ENCODE assay signal across 26 mouse cellular contexts in the genomic region with DNA sequence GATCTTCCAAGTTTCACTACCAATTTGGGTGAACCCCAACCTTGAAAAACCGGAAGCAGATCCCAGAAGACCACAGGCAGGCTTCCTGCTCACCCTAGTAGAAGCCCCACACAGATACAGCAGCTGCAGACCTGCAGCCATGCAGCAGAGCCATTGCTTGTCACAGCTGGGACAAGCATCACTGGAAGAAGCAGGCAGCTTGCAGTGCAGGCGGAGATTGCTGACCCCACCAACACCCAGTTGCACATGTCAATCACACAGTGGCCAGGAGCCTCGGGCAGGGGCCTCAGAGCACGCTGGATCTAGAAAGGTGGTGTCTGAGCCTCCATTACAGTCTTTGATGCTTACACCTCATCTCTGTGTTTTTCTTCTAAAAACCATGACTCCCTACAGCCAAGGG. TPM values are rescaled to one million over a fixed set of nuclear protein-coding genes. Genes with fewer than 3 reads are reported as not detected.
DNase-seq lines count a peak whose midpoint lies in the region; ATAC-seq and TF ChIP-seq lines count a peak whose summit lies in the region.
"Had no signal": no experiment of that assay in that cellular context is flagged by ENCODE, and none has a peak within 500 bp of the region (broad histone marks: within the 10 kb centered on the region; RNA-seq: fewer than 3 reads in every experiment).

No protein-coding gene starts in this region.

- peak overlapping the region; percentile 53; the same call in 1 of the 2 replicates for H3K27ac ChIP-seq in forebrain, embryonic 10.5 days
- no peak overlapping the region for H3K27ac ChIP-seq in forebrain, embryonic 14.5 days (ENCODE audit: low read depth, low read length)
- H3K27ac ChIP-seq in kidney, adult 2 months (ENCODE audit: insufficient read depth, low read depth, low read length), result no peak overlapping the region
- H3K27ac ChIP-seq: hindbrain, embryonic 15.5 days; liver, embryonic 12.5 days had no signal

- TF ChIP-seq CTCF in E14TG2a.4 (conservative IDR thresholded peaks at IDR 0.05; ENCODE audit: low read length), result no peak
- no peak for TF ChIP-seq CTCF in kidney, adult 2 months (conservative IDR thresholded peaks at IDR 0.05; ENCODE audit: insufficient read depth, insufficient read length, low read depth, low read length)

- no peak for ATAC-seq in forebrain, embryonic 14.5 days
- ATAC-seq: CD4-positive, CD25-positive, alpha-beta regulatory T cell, adult 4 months; forebrain, embryonic 16.5 days; inflammation-experienced regulatory T-cells, adult 6 months; liver, embryonic 12.5 days; liver, postnatal 0 days had no signal

- H3K27me3 ChIP-seq in forebrain, embryonic 10.5 days (ENCODE audit: poor library complexity, severe bottlenecking), result peaks cover 10% of the 10 kb centered on the region
- H3K27me3 ChIP-seq in forebrain, embryonic 14.5 days (replicated peaks; ENCODE audit: control insufficient read depth, insufficient read depth, low read length), result no peaks in the 10 kb centered on the region; the same call in 1 of the 2 replicates
- H3K27me3 ChIP-seq in E14TG2a.4 (ENCODE audit: insufficient read depth, low read length), result peaks cover 26% of the 10 kb centered on the region
- peaks cover 10% of the 10 kb centered on the region for H3K27me3 ChIP-seq in myocyte (ENCODE audit: control insufficient read depth, insufficient read depth, insufficient read length)
- H3K27me3 ChIP-seq in kidney, adult 2 months (replicated peaks; ENCODE audit: control insufficient read depth, insufficient read depth, low read length), result no peaks in the 10 kb centered on the region
- H3K27me3 ChIP-seq: hindbrain, embryonic 15.5 days had no signal

- DNase-seq in forebrain, embryonic 10.5 days (ENCODE audit: extremely low spot score, low spot score), result no peak
- no peak for DNase-seq in forebrain, embryonic 14.5 days (ENCODE audit: low spot score)
- DNase-seq in forelimb bud, embryonic 11.5 days (ENCODE audit: low read depth, low spot score), result peak; percentile 14
- no peak for DNase-seq in kidney, adult 2 months
- DNase-seq in heart, adult 9 months (ENCODE audit: low spot score in 2 of 2), result no peak
- DNase-seq: adrenal gland, postnatal 25 days; cerebellum, adult 2 months; cerebellum, postnatal 14 days; heart, adult 11 months; heart, postnatal 4 days; kidney, adult 11 months; kidney, postnatal 36 days; liver, postnatal 0 days; lung, postnatal 36 days; midbrain, embryonic 14.5 days; right cerebral cortex, adult 18-20 months; right cerebral cortex, postnatal 4 days had no signal

- no peaks in the 10 kb centered on the region for H3K79me2 ChIP-seq in myocyte (ENCODE audit: control insufficient read depth, insufficient read depth)

- TF ChIP-seq POLR2A in myocyte (IDR thresholded peaks at IDR 0.05; ENCODE audit: insufficient read length, low read depth), result no peak
- no peak for TF ChIP-seq POLR2A in kidney, adult 2 months (IDR thresholded peaks at IDR 0.05; ENCODE audit: low read depth, low read length)

- H3K4me3 ChIP-seq in forebrain, embryonic 10.5 days, result no peak overlapping the region
- no peak overlapping the region for H3K4me3 ChIP-seq in forebrain, embryonic 14.5 days (ENCODE audit: low read depth, low read length)
- H3K4me3 ChIP-seq in E14TG2a.4 (replicated peaks; ENCODE audit: low read length) (0 out of 2 replicates have a peak overlapping the region, but pooled peaks have one; percentile 20), myocyte (no peak overlapping the region)
- no peak overlapping the region for H3K4me3 ChIP-seq in kidney, adult 2 months (ENCODE audit: insufficient read depth, low read depth, low read length)
- H3K4me3 ChIP-seq: hindbrain, embryonic 15.5 days; liver, embryonic 12.5 days; megakaryocyte, embryonic 14.5 days had no signal

- 52% methylated on average over 4 of the region's 4 CpGs for WGBS in forebrain, embryonic 10.5 days
- WGBS in forebrain, embryonic 14.5 days, result 56% methylated on average over 4 of the region's 4 CpGs
- 39% methylated on average over 4 of the region's 4 CpGs for WGBS in kidney, adult 2 months

- H3K9ac ChIP-seq in forebrain, embryonic 14.5 days (ENCODE audit: low read length), result no peak overlapping the region
- H3K9ac ChIP-seq: hindbrain, embryonic 15.5 days; liver, embryonic 12.5 days; liver, postnatal 0 days had no signal

- no peak overlapping the region for H3ac ChIP-seq in myocyte (ENCODE audit: control insufficient read depth, insufficient read length)

- H3K9me3 ChIP-seq in forebrain, embryonic 10.5 days, result no peaks in the 10 kb centered on the region
- H3K9me3 ChIP-seq in forebrain, embryonic 14.5 days (replicated peaks; ENCODE audit: control insufficient read depth, low read length), result no peaks in the 10 kb centered on the region
- H3K9me3 ChIP-seq in E14TG2a.4 (ENCODE audit: low read length), result no peaks in the 10 kb centered on the region
- H3K9me3 ChIP-seq: hindbrain, embryonic 15.5 days; liver, embryonic 12.5 days; megakaryocyte, embryonic 14.5 days had no signal

- no peaks in the 10 kb centered on the region for H3K36me3 ChIP-seq in forebrain, embryonic 10.5 days (replicated peaks)
- H3K36me3 ChIP-seq in forebrain, embryonic 14.5 days (ENCODE audit: control insufficient read depth, insufficient read depth, low read length), result no peaks in the 10 kb centered on the region
- no peaks in the 10 kb centered on the region for H3K36me3 ChIP-seq in E14TG2a.4 (ENCODE audit: insufficient read depth, low read length)
- H3K36me3 ChIP-seq in myocyte (ENCODE audit: control insufficient read depth, insufficient read depth), result no peaks in the 10 kb centered on the region
- no peaks in the 10 kb centered on the region for H3K36me3 ChIP-seq in kidney, adult 2 months (ENCODE audit: control insufficient read depth, insufficient read depth, low read length)
- H3K36me3 ChIP-seq: hindbrain, embryonic 15.5 days; liver, embryonic 12.5 days had no signal

- H3K4me2 ChIP-seq in forebrain, embryonic 14.5 days (ENCODE audit: low read length), result no peak overlapping the region
- H3K4me2 ChIP-seq in myocyte (ENCODE audit: low read depth), result peak overlapping the region; percentile 10
- H3K4me2 ChIP-seq: heart, embryonic 11.5 days; hindbrain, embryonic 15.5 days; liver, embryonic 12.5 days had no signal

- peaks cover 29% of the 10 kb centered on the region for H3K4me1 ChIP-seq in forebrain, embryonic 10.5 days
- H3K4me1 ChIP-seq in forebrain, embryonic 14.5 days (ENCODE audit: control insufficient read depth, insufficient read depth, low read length), result peaks cover 3% of the 10 kb centered on the region; the same call in 1 of the 2 replicates
- peaks cover 66% of the 10 kb centered on the region for H3K4me1 ChIP-seq in E14TG2a.4 (replicated peaks; ENCODE audit: low read depth, low read length)
- H3K4me1 ChIP-seq in kidney, adult 2 months (ENCODE audit: control insufficient read depth, insufficient read depth, low read length), result no peaks in the 10 kb centered on the region

TF ChIP-seq in myocyte, 11 proteins besides CTCF, POLR2A, EP300 and RAD21:
- TF ChIP-seq TCF12 (IDR thresholded peaks at IDR 0.05; ENCODE audit: insufficient read depth, poor library complexity, severe bottlenecking) (no peak), MAX (IDR thresholded peaks at IDR 0.05; ENCODE audit: low read depth) (no peak), POLR2AphosphoS2 (IDR thresholded peaks at IDR 0.05; ENCODE audit: insufficient read length, low read depth) (no peak), MYOD1 (IDR thresholded peaks at IDR 0.05; ENCODE audit: control insufficient read depth in 1 of 3, insufficient read length in 2 of 3, low read depth in 2 of 3) (peak in 2 of 3 experiments; percentile 93 to 96), MYOG (IDR thresholded peaks at IDR 0.05; ENCODE audit: control insufficient read depth in 1 of 3, insufficient read depth in 1 of 3, insufficient read length in 2 of 3, low read depth in 2 of 3) (peak in 2 of 3 experiments; percentile 75 to 83), REST (IDR thresholded peaks at IDR 0.05; ENCODE audit: insufficient read depth, insufficient read length) (no peak), TCF3 (IDR thresholded peaks at IDR 0.05; ENCODE audit: insufficient read length, low read depth) (peak; percentile 62), E2F4 (IDR thresholded peaks at IDR 0.05; ENCODE audit: insufficient read depth) (no peak)

RNA-seq across cellular contexts. Expression of a gene that starts 19.8 kb away (rescaled TPM):
- polyA plus RNA-seq in forebrain, embryonic 10.5 days (2016; fragmentation: Nextera tagmentation; extraction: Ambion mirVana), result 0.54 and 0.81 TPM in 2 replicates
- polyA plus RNA-seq in forebrain, embryonic 14.5 days (2014; fragmentation: Nextera tagmentation; extraction: Ambion mirVana), result 5.6 and 6.6 TPM in 2 replicates
- polyA plus RNA-seq in myocyte (2012; fragmentation: generic; extraction: Trizol), result not detected
- 0.14 and 0.78 TPM in 2 replicates for polyA plus RNA-seq in kidney, adult 2 months (2012; rRNA removed)
- polyA plus RNA-seq: liver, postnatal 0 days had no signal

RNA-seq across cellular contexts. Expression of a gene that starts 45.5 kb away (rescaled TPM):
- polyA plus RNA-seq in forebrain, embryonic 10.5 days (2016; fragmentation: Nextera tagmentation; extraction: Ambion mirVana), result 0.17 and 0.22 TPM in 2 replicates
- polyA plus RNA-seq in forebrain, embryonic 14.5 days (2014; fragmentation: Nextera tagmentation; extraction: Ambion mirVana), result 0.16 and 0.42 TPM in 2 replicates
- 0.19 TPM for polyA plus RNA-seq in myocyte (2012; fragmentation: generic; extraction: Trizol)
- 0.24 and 0.25 TPM in 2 replicates for polyA plus RNA-seq in kidney, adult 2 months (2012; rRNA removed)
- polyA plus RNA-seq: CD4-positive, CD25-positive, alpha-beta regulatory T cell, adult 4 months; inflammation-experienced regulatory T-cells, adult 6 months had no signal
